ENCODE assay signal across 39 mouse cellular contexts in genomic region chr4:123929994-123930393, GRCm38 (mm10). TPM values are rescaled to one million over a fixed set of nuclear protein-coding genes. Genes with fewer than 3 reads are reported as not detected.
A peak's percentile ranks its signal among the peaks of the same experiment; 100 is the strongest.
DNase-seq lines count a peak whose midpoint lies in the region; ATAC-seq and TF ChIP-seq lines count a peak whose summit lies in the region.
"Had no signal": no experiment of that assay in that cellular context is flagged by ENCODE, and none has a peak within 500 bp of the region (broad histone marks: within the 10 kb centered on the region; RNA-seq: fewer than 3 reads in every experiment).

No protein-coding gene starts in this region.

- peak; percentile 33; the same call in 1 of the 2 replicates for TF ChIP-seq CTCF in midbrain, postnatal 0 days (IDR thresholded peaks at IDR 0.05)
- peak; percentile 11; the same call in 1 of the 2 replicates for TF ChIP-seq CTCF in embryonic fibroblast, embryonic 13.5 days (IDR thresholded peaks at IDR 0.05; ENCODE audit: borderline replicate concordance, insufficient read depth, low read length)

- H3K27ac ChIP-seq in midbrain, postnatal 0 days (ENCODE audit: low read depth, low read length): no peak overlapping the region
- no peak overlapping the region for H3K27ac ChIP-seq in midbrain, embryonic 11.5 days (ENCODE audit: low read depth, low read length)
- H3K27ac ChIP-seq in embryonic fibroblast, embryonic 13.5 days (ENCODE audit: insufficient read depth, low read length): no peak overlapping the region
- H3K27ac ChIP-seq: forebrain, embryonic 15.5 days; heart, embryonic 10.5 days; heart, embryonic 15.5 days; kidney, embryonic 15.5 days; liver, embryonic 12.5 days; midbrain, embryonic 15.5 days had no signal

- H3K9ac ChIP-seq in midbrain, postnatal 0 days (replicated peaks; ENCODE audit: low read length, poor library complexity, severe bottlenecking): no peak overlapping the region
- H3K9ac ChIP-seq in midbrain, embryonic 11.5 days (ENCODE audit: low read length): no peak overlapping the region
- H3K9ac ChIP-seq: forebrain, embryonic 15.5 days; heart, embryonic 15.5 days; kidney, embryonic 15.5 days; liver, embryonic 12.5 days; liver, postnatal 0 days; midbrain, embryonic 15.5 days had no signal

- H3K4me3 ChIP-seq in midbrain, postnatal 0 days (ENCODE audit: low read depth, low read length): no peak overlapping the region
- H3K4me3 ChIP-seq in midbrain, embryonic 11.5 days (ENCODE audit: low read depth, low read length): no peak overlapping the region
- H3K4me3 ChIP-seq in embryonic fibroblast, embryonic 13.5 days (ENCODE audit: insufficient read depth, low read length): no peak overlapping the region
- H3K4me3 ChIP-seq: forebrain, embryonic 15.5 days; heart, embryonic 10.5 days; heart, embryonic 15.5 days; kidney, embryonic 15.5 days; liver, embryonic 12.5 days; midbrain, embryonic 15.5 days had no signal

- peaks cover 55% of the 10 kb centered on the region for H3K36me3 ChIP-seq in midbrain, postnatal 0 days (ENCODE audit: insufficient read depth, low read length)
- peaks cover 17% of the 10 kb centered on the region for H3K36me3 ChIP-seq in midbrain, embryonic 11.5 days (ENCODE audit: control insufficient read depth, insufficient read depth, low read length)

- H3K9me3 ChIP-seq in midbrain, postnatal 0 days (ENCODE audit: low read length): no peaks in the 10 kb centered on the region
- H3K9me3 ChIP-seq in midbrain, embryonic 11.5 days (ENCODE audit: control insufficient read depth, low read length): no peaks in the 10 kb centered on the region
- H3K9me3 ChIP-seq: forebrain, embryonic 15.5 days; heart, embryonic 10.5 days; heart, embryonic 15.5 days; kidney, embryonic 15.5 days; liver, embryonic 12.5 days; midbrain, embryonic 15.5 days had no signal

- H3K27me3 ChIP-seq in midbrain, postnatal 0 days (ENCODE audit: insufficient read depth, low read length): no peaks in the 10 kb centered on the region
- H3K27me3 ChIP-seq in midbrain, embryonic 11.5 days (ENCODE audit: control insufficient read depth, insufficient read depth, low read length): no peaks in the 10 kb centered on the region
- H3K27me3 ChIP-seq: forebrain, embryonic 15.5 days; heart, embryonic 15.5 days; kidney, embryonic 15.5 days; liver, embryonic 12.5 days; midbrain, embryonic 15.5 days had no signal

- TF ChIP-seq POLR2A in embryonic fibroblast, embryonic 13.5 days (IDR thresholded peaks at IDR 0.05; ENCODE audit: low read depth, low read length): no peak

- WGBS in midbrain, postnatal 0 days: 91% methylated on average over 4 of the region's 4 CpGs
- 95% methylated on average over 4 of the region's 4 CpGs for WGBS in midbrain, embryonic 11.5 days

- no peak for ATAC-seq in midbrain, postnatal 0 days (ENCODE audit: low FRiP score)
- ATAC-seq in midbrain, embryonic 11.5 days (ENCODE audit: low FRiP score): no peak
- ATAC-seq in activated CD4-positive, CD25-positive, alpha-beta regulatory T cell, adult 4 months: no peak
- ATAC-seq: CD4-positive, CD25-positive, alpha-beta regulatory T cell, adult 4 months; forebrain, embryonic 15.5 days; hindbrain, embryonic 16.5 days; liver, embryonic 12.5 days; liver, postnatal 0 days; midbrain, embryonic 15.5 days had no signal

- H3K4me1 ChIP-seq in midbrain, postnatal 0 days (ENCODE audit: insufficient read depth, low read length): no peaks in the 10 kb centered on the region
- no peaks in the 10 kb centered on the region for H3K4me1 ChIP-seq in midbrain, embryonic 11.5 days (ENCODE audit: control insufficient read depth, insufficient read depth, low read length)
- H3K4me1 ChIP-seq in embryonic fibroblast, embryonic 13.5 days (ENCODE audit: control insufficient read depth, insufficient read depth, low read length): no peaks in the 10 kb centered on the region
- H3K4me1 ChIP-seq: forebrain, embryonic 15.5 days; heart, embryonic 10.5 days; heart, embryonic 15.5 days; kidney, embryonic 15.5 days; midbrain, embryonic 15.5 days had no signal

- H3K4me2 ChIP-seq in midbrain, postnatal 0 days (ENCODE audit: low read depth, low read length, poor library complexity, severe bottlenecking): no peak overlapping the region
- H3K4me2 ChIP-seq in midbrain, embryonic 11.5 days: no peak overlapping the region
- H3K4me2 ChIP-seq: forebrain, embryonic 15.5 days; heart, embryonic 15.5 days; kidney, embryonic 15.5 days; liver, embryonic 12.5 days; midbrain, embryonic 15.5 days had no signal

- peak; percentile 46 for DNase-seq in heart, adult 11 months
- DNase-seq in heart, adult 18-20 months: no peak
- no peak for DNase-seq in midbrain, postnatal 0 days (ENCODE audit: low spot score)
- no peak for DNase-seq in midbrain, embryonic 11.5 days (ENCODE audit: low spot score, missing footprints)
- DNase-seq in adrenal gland, adult 18-20 months (ENCODE audit: low spot score in 2 of 2): no peak
- DNase-seq: adrenal gland, postnatal 25 days; cerebellum, adult 2 months; cerebellum, postnatal 14 days; kidney, adult 18-20 months; kidney, postnatal 25 days; left cerebral cortex, postnatal 4 days; liver, postnatal 0 days; right cerebral cortex, adult 18-20 months; spleen, adult 18-20 months; thymus, adult 18-20 months; thymus, postnatal 25 days had no signal

RNA-seq across cellular contexts. Expression of gene 4930535I16Rik, which starts 12.2 kb away (rescaled TPM):
- total RNA-seq in heart, adult 18-20 months (2021): not detected
- not detected in 2 replicates for total RNA-seq in midbrain, postnatal 0 days (2014; rRNA removed)
- not detected in 2 replicates for polyA plus RNA-seq in midbrain, postnatal 0 days (2015; fragmentation: Nextera tagmentation; extraction: Ambion mirVana)
- not detected in 2 replicates for polyA plus RNA-seq in midbrain, embryonic 11.5 days (2014; fragmentation: Nextera tagmentation; extraction: Ambion mirVana)
- not detected in 2 replicates for polyA plus RNA-seq in embryonic fibroblast, embryonic 13.5 days (2011; ENCODE audit: insufficient read length, low read depth, missing spikeins)
- polyA plus RNA-seq in activated CD4-positive, CD25-positive, alpha-beta regulatory T cell, adult 4 months (2017; shearing (Covaris generic)): not detected
- not detected for total RNA-seq in adrenal gland, adult 18-20 months (2021)
- total RNA-seq: adrenal gland, postnatal 25 days; gastrocnemius, adult 8-10 months; heart, postnatal 25 days; layer of hippocampus, postnatal 25 days; left cerebral cortex, adult 8-10 months; left cerebral cortex, postnatal 4 days; neutrophil, adult 5-6 weeks had no signal
- polyA plus RNA-seq: CD4-positive, CD25-positive, alpha-beta regulatory T cell, adult 4 months; cerebellum, adult 2 months; cortical plate, adult 2 months; embryonic facial prominence, embryonic 11.5 days; forebrain, embryonic 15.5 days; gonadal fat pad, adult 2 months; heart, embryonic 10.5 days; heart, embryonic 15.5 days; hindbrain, embryonic 11.5 days; hindbrain, embryonic 16.5 days; kidney, embryonic 15.5 days; limb, embryonic 14.5 days; liver, embryonic 12.5 days; liver, postnatal 0 days; lung, embryonic 16.5 days; midbrain, embryonic 15.5 days; neural tube, embryonic 11.5 days; stomach, embryonic 16.5 days had no signal

RNA-seq across cellular contexts. Expression of gene Rragc, which starts 12.7 kb away (rescaled TPM):
- total RNA-seq in heart, adult 18-20 months (2021): 10 to 100 TPM; 40.4 to 40.7 TPM
- 38.1 and 55.7 TPM in 2 replicates for total RNA-seq in midbrain, postnatal 0 days (2014; rRNA removed)
- 39.3 and 41.9 TPM in 2 replicates for polyA plus RNA-seq in midbrain, postnatal 0 days (2015; fragmentation: Nextera tagmentation; extraction: Ambion mirVana)
- polyA plus RNA-seq in midbrain, embryonic 11.5 days (2014; fragmentation: Nextera tagmentation; extraction: Ambion mirVana): 48.5 and 51.6 TPM in 2 replicates
- 109 and 125 TPM in 2 replicates for polyA plus RNA-seq in embryonic fibroblast, embryonic 13.5 days (2011; ENCODE audit: insufficient read length, low read depth, missing spikeins)
- 1 to 10 TPM; 6.3 to 8.5 TPM for polyA plus RNA-seq in activated CD4-positive, CD25-positive, alpha-beta regulatory T cell, adult 4 months (2017; shearing (Covaris generic))
- 10 to 100 TPM; 87.7 to 97.9 TPM for total RNA-seq in adrenal gland, adult 18-20 months (2021)

RNA-seq across cellular contexts. Expression of gene Mycbp, which starts 25.4 kb away (rescaled TPM):
- total RNA-seq in heart, adult 18-20 months (2021): 10 to 100 TPM; 24.6 to 26.3 TPM
- total RNA-seq in midbrain, postnatal 0 days (2014; rRNA removed): 6.7 and 6.8 TPM in 2 replicates
- 34.9 and 46.6 TPM in 2 replicates for polyA plus RNA-seq in midbrain, postnatal 0 days (2015; fragmentation: Nextera tagmentation; extraction: Ambion mirVana)
- polyA plus RNA-seq in midbrain, embryonic 11.5 days (2014; fragmentation: Nextera tagmentation; extraction: Ambion mirVana): 57.1 and 59.6 TPM in 2 replicates
- polyA plus RNA-seq in embryonic fibroblast, embryonic 13.5 days (2011; ENCODE audit: insufficient read length, low read depth, missing spikeins): 23.7 and 48.4 TPM in 2 replicates
- polyA plus RNA-seq in activated CD4-positive, CD25-positive, alpha-beta regulatory T cell, adult 4 months (2017; shearing (Covaris generic)): 10 to 100 TPM; 11.1 to 26.4 TPM
- 10 to 100 TPM; 40.4 to 56.8 TPM for total RNA-seq in adrenal gland, adult 18-20 months (2021)
